Mouse (Mus musculus) megakaryocyte-erythroid progenitor cell, adult 5 weeks (primary cell): Measurements from ENCODE around the gene Olfr50. TPM values are rescaled to one million over a fixed set of nuclear protein-coding genes. Genes with fewer than 3 reads are reported as not detected.

Experiments
- polyA plus RNA-seq: library from polyadenylated mRNA; stranded (reverse); fragments of >175 nt; gene quantifications from 2 replicates; pipeline ENCODE4 v1.2.3, GENCODE M21; 2012

Olfr50 gene
- polyA plus RNA-seq: not detected in 2 replicates

GRCm38 (mm10) chr2:36790238-36790637 is at the start of gene Olfr50:
TSS of gene Olfr50 (plus strand) at chr2:36790538.

GRCm38 (mm10) chr2:36783976-36784375 is 6.4 kb upstream of the Olfr50 start, which contains the start of gene Olfr348:
TSS of gene Olfr348 (plus strand) at chr2:36784276.

DNA sequence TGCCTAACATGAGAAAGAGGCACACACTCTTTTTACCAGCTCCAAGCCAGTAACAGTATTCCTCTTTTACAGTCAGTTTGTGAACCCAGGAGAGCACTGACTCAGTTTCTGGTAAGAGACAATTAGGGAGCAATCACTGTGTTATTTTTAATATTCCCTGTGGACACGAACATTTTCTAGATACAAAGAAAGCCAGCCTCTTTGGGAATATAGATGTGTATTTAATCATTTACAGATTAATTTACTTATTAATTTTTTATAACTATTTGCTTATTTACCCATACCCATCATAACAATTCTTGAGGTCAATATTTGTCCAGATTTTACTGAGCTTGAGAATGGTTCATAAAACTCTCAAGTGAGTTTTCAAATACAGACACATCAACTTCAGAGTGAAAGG is 26.6 kb downstream of the Olfr50 start, which contains the start of gene Olfr3:
TSS of gene Olfr3 (minus strand) at position 101 of the 400 bp plus-strand sequence.

DNA sequence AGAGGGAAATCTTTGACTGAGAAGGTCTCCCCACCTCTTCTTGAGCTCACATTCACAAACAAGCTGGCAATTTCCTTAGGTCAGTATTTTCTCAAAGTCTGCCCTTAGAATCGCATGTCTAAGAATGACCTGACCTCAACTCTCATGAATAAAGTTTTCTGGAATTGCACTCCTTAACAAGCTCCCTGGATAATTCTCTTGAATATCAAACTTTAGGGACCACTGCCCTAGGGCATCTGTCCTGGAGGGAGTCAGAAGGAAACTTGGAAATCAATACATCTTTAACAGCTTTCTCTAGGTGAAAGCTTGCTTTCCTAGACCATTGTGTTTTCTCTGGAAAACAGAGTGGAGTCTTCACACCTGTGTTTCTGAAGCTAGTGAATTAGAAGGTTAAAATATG is 55.7 kb downstream of the Olfr50 start, which contains the start of gene Olfr350:
TSS of gene Olfr350 (plus strand) at position 301 of the 400 bp plus-strand sequence.

Other genes starting within 250 kb of the Olfr50 start
- 0.02 TPM in 1 of 2 replicates, not detected in the other for gene Olfr344, start 223.9 kb upstream of the Olfr50 start, polyA plus RNA-seq
- gene Olfr345, start 150.5 kb upstream of the Olfr50 start, polyA plus RNA-seq: not detected in 2 replicates
- not detected in 2 replicates for gene Olfr346, start 104.8 kb upstream of the Olfr50 start, polyA plus RNA-seq
- gene Olfr347, start 58.6 kb upstream of the Olfr50 start, polyA plus RNA-seq: not detected in 2 replicates
- gene Olfr348, start 6.3 kb upstream of the Olfr50 start, polyA plus RNA-seq: not detected in 2 replicates
- not detected in 2 replicates for gene Olfr3, start 26.5 kb downstream of the Olfr50 start, polyA plus RNA-seq
- not detected in 2 replicates for gene Olfr350, start 55.8 kb downstream of the Olfr50 start, polyA plus RNA-seq
- gene Olfr351, start 72.1 kb downstream of the Olfr50 start, polyA plus RNA-seq: not detected in 2 replicates
- not detected in 2 replicates for gene Olfr352, start 77.9 kb downstream of the Olfr50 start, polyA plus RNA-seq
- not detected in 2 replicates for gene Olfr353, start 102.4 kb downstream of the Olfr50 start, polyA plus RNA-seq
- not detected in 2 replicates for gene Olfr354, start 115.1 kb downstream of the Olfr50 start, polyA plus RNA-seq
- not detected in 2 replicates for gene Olfr355, start 138.4 kb downstream of the Olfr50 start, polyA plus RNA-seq
- gene Olfr356, start 146.6 kb downstream of the Olfr50 start, polyA plus RNA-seq: not detected in 2 replicates
- gene Olfr357, start 203.3 kb downstream of the Olfr50 start, polyA plus RNA-seq: not detected in 2 replicates
- gene Olfr358, start 218.8 kb downstream of the Olfr50 start, polyA plus RNA-seq: not detected in 2 replicates